Mouse (Mus musculus) embryonic facial prominence, embryonic 14.5 days (tissue): Measurements from ENCODE around the gene Atp8b5. TPM values are rescaled to one million over a fixed set of nuclear protein-coding genes. Genes with fewer than 3 reads are reported as not detected.

Experiments
- ATAC-seq: fragments of 200-750 bp; cut with Nextera tagmentation; 2 replicates; pipeline ENCODE4 v1.8.0; 2017; ENCODE audit warnings: low read depth, moderate number of reproducible peaks, moderate TSS enrichment
- DNase-seq: peaks from one replicate; pipeline ENCODE4 v3.0.0-alpha.2; 2015; ENCODE audit warnings: low spot score
- H3K27ac ChIP-seq: fragments of 300-500 bp; sonication (generic); replicated peaks from 2 replicates; pipeline ENCODE4 v1.5.1; 2014; ENCODE audit warnings: low read depth, mild to moderate bottlenecking, low read length, moderate library complexity
- H3K27me3 ChIP-seq: fragments of 300-500 bp; sonication (generic); replicated peaks from 2 replicates; pipeline ENCODE4 v1.6.1; 2014; ENCODE audit warnings: low read length; ENCODE audit not compliant: control insufficient read depth, insufficient read depth
- H3K36me3 ChIP-seq: fragments of 300-500 bp; sonication (generic); 2 replicates; pipeline ENCODE4 v1.6.1; 2014; ENCODE audit warnings: low read length, mixed read lengths; ENCODE audit not compliant: control insufficient read depth, insufficient read depth
- H3K4me1 ChIP-seq: fragments of 300-500 bp; sonication (generic); 2 replicates; pipeline ENCODE4 v1.6.1; 2014; ENCODE audit warnings: antibody characterized with exemption, low read length; ENCODE audit not compliant: control insufficient read depth, insufficient read depth
- H3K4me2 ChIP-seq: fragments of 300-500 bp; sonication (generic); 2 replicates; pipeline ENCODE4 v1.6.1; 2014; ENCODE audit warnings: low read depth, mild to moderate bottlenecking, low read length, moderate library complexity, mixed read lengths
- H3K4me3 ChIP-seq: fragments of 300-500 bp; sonication (generic); 2 replicates; pipeline ENCODE4 v1.5.1; 2014; ENCODE audit warnings: low read depth, mild to moderate bottlenecking, low read length
- H3K9ac ChIP-seq: fragments of 300-500 bp; sonication (generic); 2 replicates; pipeline ENCODE4 v1.6.1; 2014; ENCODE audit warnings: low read depth, mild to moderate bottlenecking, low read length, moderate library complexity, mixed read lengths
- H3K9me3 ChIP-seq: fragments of 300-500 bp; sonication (generic); 2 replicates; pipeline ENCODE4 v1.6.1; 2016; ENCODE audit warnings: low read length; ENCODE audit not compliant: control insufficient read depth
- WGBS: fragments of 180-500 bp; shearing (Covaris S2); extraction: QIAGEN DNeasy Blood & Tissue Kit; methylation state at CpG from one replicate; pipeline ENCODE4 v1.1.7; 2014; 5-methylcytosine and 5-hydroxymethylcytosine counted together
- polyA plus RNA-seq: library from polyadenylated mRNA; unstranded; fragments of >200 nt; fragmentation: Nextera tagmentation; extraction: Ambion mirVana; gene quantifications from 2 replicates; pipeline ENCODE4 v1.2.1, GENCODE M21; 2014

Atp8b5 gene
- polyA plus RNA-seq, result 0.14 and 0.36 TPM in 2 replicates

- H3K4me1 ChIP-seq, result peaks cover 7% of the 10 kb centered on the region; the same call in 1 of the 2 replicates
- H3K36me3 ChIP-seq, result no peaks in the 10 kb centered on the region
- ATAC-seq, result peak; percentile 96
- H3K9me3 ChIP-seq, result no peaks in the 10 kb centered on the region
- H3K4me2 ChIP-seq, result peak within 1 kb of the TSS; percentile 71
- WGBS, result 2% methylated on average over 19 of the region's 19 CpGs
- peak; percentile 93 for DNase-seq
- peak within 1 kb of the TSS; percentile 40 for H3K4me3 ChIP-seq
- no peak within 1 kb of the TSS for H3K27ac ChIP-seq
- no peaks in the 10 kb centered on the region for H3K27me3 ChIP-seq
- H3K9ac ChIP-seq, result peak within 1 kb of the TSS; percentile 55
Measured at GRCm38 (mm10) chr4:43266623-43267322, at the start of gene Atp8b5. Gene Atp8b5, plus strand, starts transcription at chr4:43267159.

GRCm38 (mm10) chr4:43217997-43218396 is 49.0 kb upstream of the Atp8b5 start:
- DNase-seq, result no peak

GRCm38 (mm10) chr4:43231821-43232220 is 35.1 kb upstream of the Atp8b5 start:
- no peak overlapping the region for H3K4me2 ChIP-seq
- WGBS, result 86% methylated on average over 3 of the region's 3 CpGs
- ATAC-seq (no peak), DNase-seq (no peak)
- H3K36me3 ChIP-seq, result no peaks in the 10 kb centered on the region
- no peak overlapping the region for H3K9ac ChIP-seq
- H3K27me3 ChIP-seq, result no peaks in the 10 kb centered on the region
- no peaks in the 10 kb centered on the region for H3K9me3 ChIP-seq
- H3K4me1 ChIP-seq, result no peaks in the 10 kb centered on the region
- no peak overlapping the region for H3K4me3 ChIP-seq
- no peak overlapping the region for H3K27ac ChIP-seq

More at GRCm38 (mm10) chr4:43217997-43218396, 49.0 kb upstream of the Atp8b5 start:
- Histone ChIP-seq H3K27me3 (no peaks in the 10 kb centered on the region), H3K4me3 (no peak overlapping the region), H3K4me2 (no peak overlapping the region), H3K9me3 (no peaks in the 10 kb centered on the region), H3K9ac (no peak overlapping the region), H3K27ac (no peak overlapping the region), H3K36me3 (no peaks in the 10 kb centered on the region), H3K4me1 (no peaks in the 10 kb centered on the region)
- no peak for ATAC-seq
- 93% methylated on average over 1 of the region's 1 CpGs for WGBS

- Histone ChIP-seq H3K9ac (no peak overlapping the region), H3K9me3 (no peaks in the 10 kb centered on the region), H3K4me1 (no peaks in the 10 kb centered on the region), H3K4me3 (no peak overlapping the region), H3K4me2 (no peak overlapping the region), H3K36me3 (no peaks in the 10 kb centered on the region), H3K27ac (no peak overlapping the region), H3K27me3 (no peaks in the 10 kb centered on the region)
- WGBS, result 92% methylated on average over 1 of the region's 1 CpGs
- DNase-seq (no peak), ATAC-seq (no peak)
Measured at GRCm38 (mm10) chr4:43232985-43233384, 34.0 kb upstream of the Atp8b5 start.

GRCm38 (mm10) chr4:43233489-43233888 is 33.5 kb upstream of the Atp8b5 start:
- WGBS, result 83% methylated on average over 6 of the region's 6 CpGs
- H3K27me3 ChIP-seq, result no peaks in the 10 kb centered on the region
- ATAC-seq, result no peak
- no peak overlapping the region for H3K27ac ChIP-seq
- no peaks in the 10 kb centered on the region for H3K4me1 ChIP-seq
- no peaks in the 10 kb centered on the region for H3K9me3 ChIP-seq
- no peak overlapping the region for H3K4me3 ChIP-seq
- H3K36me3 ChIP-seq, result no peaks in the 10 kb centered on the region
- H3K9ac ChIP-seq, result no peak overlapping the region
- no peak for DNase-seq
- H3K4me2 ChIP-seq, result no peak overlapping the region

DNA sequence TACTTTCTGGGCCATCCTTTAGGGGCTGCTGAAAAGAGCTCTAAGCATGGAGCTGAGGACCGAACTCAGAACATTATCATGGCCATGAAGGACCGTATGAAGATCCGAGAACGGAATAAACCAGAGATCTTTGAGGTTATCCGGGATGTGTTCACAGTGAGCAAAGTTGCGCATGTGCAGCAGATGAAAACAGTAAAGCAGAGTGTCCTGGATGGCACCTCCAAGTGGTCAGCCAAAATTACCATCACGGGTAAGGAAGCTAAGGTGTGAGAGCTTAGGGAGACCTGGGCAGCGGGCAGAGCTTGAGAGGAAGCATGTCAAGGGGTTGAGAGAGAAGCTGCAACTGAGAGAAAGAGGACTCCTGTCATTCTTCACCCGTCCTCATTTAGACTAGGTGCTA is 30.1 kb upstream of the Atp8b5 start:
- Histone ChIP-seq H3K9me3 (no peaks in the 10 kb centered on the region), H3K27ac (no peak overlapping the region), H3K27me3 (no peaks in the 10 kb centered on the region), H3K9ac (no peak overlapping the region), H3K4me1 (no peaks in the 10 kb centered on the region), H3K4me2 (no peak overlapping the region), H3K4me3 (no peak overlapping the region), H3K36me3 (no peaks in the 10 kb centered on the region)
- WGBS, result 89% methylated on average over 9 of the region's 9 CpGs
- ATAC-seq, result no peak
- DNase-seq, result no peak

GRCm38 (mm10) chr4:43240716-43241115 is 26.2 kb upstream of the Atp8b5 start:
- no peaks in the 10 kb centered on the region for H3K4me1 ChIP-seq
- ATAC-seq (no peak), DNase-seq (no peak)
- no peaks in the 10 kb centered on the region for H3K36me3 ChIP-seq
- H3K9ac ChIP-seq, result no peak overlapping the region
- no peak overlapping the region for H3K27ac ChIP-seq
- WGBS, result 76% methylated on average over 1 of the region's 1 CpGs
- H3K9me3 ChIP-seq, result no peaks in the 10 kb centered on the region
- no peaks in the 10 kb centered on the region for H3K27me3 ChIP-seq
- no peak overlapping the region for H3K4me3 ChIP-seq
- H3K4me2 ChIP-seq, result no peak overlapping the region

DNA sequence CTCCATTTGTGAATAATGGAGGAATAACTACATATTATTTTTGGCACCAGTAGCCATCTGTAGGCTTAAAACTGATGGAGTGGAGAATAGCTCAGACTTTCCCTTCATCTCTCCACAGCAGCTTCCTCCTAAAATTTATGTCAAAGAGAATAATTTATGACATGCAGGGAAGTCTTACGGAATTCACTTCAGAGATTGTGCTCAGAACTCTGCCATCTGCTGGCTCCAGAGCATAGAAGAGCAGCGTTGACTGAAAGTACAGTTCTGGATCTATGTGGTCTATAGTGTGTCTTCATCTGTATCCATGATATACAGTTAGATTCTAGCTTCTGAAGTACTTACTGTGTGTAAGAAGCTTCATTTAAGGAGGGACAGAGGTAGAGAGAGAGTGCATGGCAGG is 22.9 kb upstream of the Atp8b5 start:
- ATAC-seq (no peak), DNase-seq (peak; percentile 33)
- no peaks in the 10 kb centered on the region for H3K9me3 ChIP-seq
- H3K27me3 ChIP-seq, result no peaks in the 10 kb centered on the region
- no peaks in the 10 kb centered on the region for H3K36me3 ChIP-seq
- no peak overlapping the region for H3K27ac ChIP-seq
- H3K4me1 ChIP-seq, result no peaks in the 10 kb centered on the region
- no peak overlapping the region for H3K9ac ChIP-seq
- whole genome bisulfite sequencing, result 37% methylated on average over 2 of the region's 2 CpGs
- no peak overlapping the region for H3K4me3 ChIP-seq
- no peak overlapping the region for H3K4me2 ChIP-seq

- H3K9me3 ChIP-seq, result no peaks in the 10 kb centered on the region
- no peaks in the 10 kb centered on the region for H3K36me3 ChIP-seq
- no peak overlapping the region for H3K27ac ChIP-seq
- no peak overlapping the region for H3K9ac ChIP-seq
- no peak for ATAC-seq
- H3K4me2 ChIP-seq, result no peak overlapping the region
- H3K27me3 ChIP-seq, result no peaks in the 10 kb centered on the region
- H3K4me3 ChIP-seq, result no peak overlapping the region
- H3K4me1 ChIP-seq, result no peaks in the 10 kb centered on the region
- WGBS, result 84% methylated on average over 4 of the region's 4 CpGs
- DNase-seq, result no peak
Measured at GRCm38 (mm10) chr4:43245776-43246175, 21.2 kb upstream of the Atp8b5 start.
